Mouse (Mus musculus): ENCODE results near the gene Slc12a6.
"Not testable (repeated sequence)": the region's sequence is repeated elsewhere in the genome, so short reads cannot be mapped to it uniquely, and the experiment has no call there.

Gene Slc12a6

GRCm38 (mm10) chr2:112262779-112263295 is 2.8 kb upstream of the Slc12a6 start:
- DNase-seq (ENCODE audit: low spot score in 2 of 2): no peak

DNA sequence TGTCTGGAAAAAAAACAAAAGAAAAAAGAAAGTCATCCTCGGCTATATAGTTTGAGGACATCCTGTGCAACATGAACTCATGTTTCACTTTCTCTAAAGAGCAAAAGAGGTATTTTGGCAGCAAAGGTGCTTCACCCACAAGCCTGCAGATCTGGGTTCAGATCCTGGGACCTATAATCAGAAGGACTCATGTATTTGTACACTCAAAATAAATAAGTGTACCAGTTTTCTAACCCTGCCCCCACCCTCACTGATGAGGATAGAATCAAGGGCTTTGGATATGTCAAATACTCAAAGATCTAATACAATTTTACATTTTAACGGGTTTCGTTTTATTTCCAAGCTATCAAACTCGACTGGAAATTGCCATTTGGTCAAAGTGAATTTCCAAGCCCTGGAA is 1.3 kb upstream of the Slc12a6 start:
- DNase-seq (ENCODE audit: low spot score in 2 of 2): no peak

- DNase-seq (ENCODE audit: low spot score in 2 of 2): peak; percentile 75 to 87
Observed at GRCm38 (mm10) chr2:112266242-112266592, 592 bp downstream of the Slc12a6 start, which contains the start of gene Gm21985. TSS of gene Gm21985 (plus strand) at chr2:112266314.

DNA sequence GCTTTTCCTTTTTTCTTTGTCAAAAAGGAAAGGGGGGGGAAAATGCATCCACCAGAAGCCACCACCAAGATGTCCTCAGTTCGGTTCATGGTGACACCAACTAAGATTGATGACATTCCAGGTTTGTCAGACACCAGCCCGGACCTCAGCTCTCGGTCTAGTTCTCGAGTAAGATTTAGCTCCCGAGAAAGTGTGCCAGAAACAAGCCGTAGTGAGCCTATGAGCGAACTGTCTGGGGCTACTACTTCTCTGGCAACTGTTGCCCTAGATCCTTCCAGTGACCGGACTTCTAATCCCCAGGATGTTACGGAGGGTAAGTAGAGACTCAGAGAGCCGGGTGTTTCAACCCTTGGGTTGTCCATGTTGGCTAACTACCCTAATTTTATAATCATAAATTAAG is 1.2 kb downstream of the Slc12a6 start:
- no peak for DNase-seq (ENCODE audit: low spot score in 2 of 2)

DNA sequence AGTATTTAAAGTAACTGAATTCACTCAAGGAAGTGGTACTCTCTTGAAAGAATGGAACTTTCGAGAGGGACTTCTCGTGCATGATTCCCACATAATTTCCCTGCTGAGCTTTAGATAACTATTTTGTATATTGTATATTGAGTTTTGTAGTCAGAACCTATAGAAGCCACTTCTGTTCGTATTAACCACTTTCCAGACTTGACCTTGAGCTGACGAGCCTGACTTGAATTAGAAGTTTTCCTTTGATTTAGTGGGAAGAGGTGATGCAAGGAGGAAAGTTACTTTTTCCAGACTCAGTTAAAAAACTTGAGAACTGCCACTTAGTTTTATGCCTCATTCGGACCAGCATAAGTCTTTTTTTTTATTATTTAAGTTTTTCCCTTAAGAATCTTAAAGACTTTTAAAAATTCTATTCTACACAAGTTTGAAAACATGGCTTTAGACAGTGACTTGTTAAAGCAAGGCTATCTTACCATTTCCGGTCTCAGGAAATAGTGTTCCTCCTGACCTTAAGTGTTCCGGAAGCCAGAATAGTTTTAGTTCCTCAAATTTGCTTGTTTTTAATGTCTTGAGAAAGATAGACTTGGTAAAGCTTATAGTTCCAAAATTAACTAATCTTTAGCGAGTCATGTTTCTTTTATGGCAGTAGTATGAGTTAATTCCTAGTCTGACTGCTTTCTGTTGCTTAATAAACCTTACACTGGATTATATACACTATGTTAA is 2.1 kb downstream of the Slc12a6 start:
- no peak for DNase-seq (ENCODE audit: low spot score in 2 of 2)

GRCm38 (mm10) chr2:112270011-112270410 is 4.4 kb downstream of the Slc12a6 start:
- no peak for DNase-seq (ENCODE audit: low spot score in 2 of 2)

DNA sequence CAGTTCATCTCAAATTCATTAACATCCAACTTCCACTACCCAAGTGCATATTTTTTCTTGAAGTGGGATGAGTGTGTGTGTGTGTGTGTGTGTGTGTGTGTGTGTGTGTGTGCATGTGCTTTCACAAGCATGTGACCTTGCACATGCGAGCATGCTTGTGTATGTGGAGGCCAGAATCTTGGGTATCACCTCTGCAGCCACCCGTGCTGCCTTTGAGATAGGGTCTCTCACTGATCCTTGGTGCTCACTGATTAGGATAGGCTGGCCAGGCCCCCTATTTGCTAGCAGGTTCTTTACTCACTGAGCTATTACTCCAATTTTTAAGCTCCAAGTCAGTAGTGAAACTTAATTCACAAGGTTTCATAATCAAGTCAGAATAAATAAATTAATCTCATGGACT is 7.3 kb downstream of the Slc12a6 start:
- no peak for DNase-seq (ENCODE audit: low spot score in 2 of 2)

DNA sequence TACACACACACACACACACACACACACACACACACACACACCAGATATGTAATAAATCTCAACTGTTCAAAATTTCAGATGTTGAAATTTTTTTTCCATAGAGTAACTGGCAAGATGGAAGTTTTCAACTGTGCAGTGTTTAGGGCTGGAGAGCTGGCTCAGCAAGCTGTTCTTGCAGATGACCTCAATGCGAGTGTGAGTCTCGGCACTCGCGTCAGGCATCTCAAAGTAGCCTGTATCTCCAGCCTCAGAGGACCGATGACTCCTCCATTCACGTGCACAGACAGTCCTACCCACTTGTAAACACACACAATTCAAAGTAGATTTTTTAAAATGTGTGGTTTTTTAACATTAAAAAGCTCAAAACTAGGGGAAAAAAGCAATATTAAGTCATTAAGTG is 7.8 kb downstream of the Slc12a6 start:
- no peak for DNase-seq (ENCODE audit: low spot score in 2 of 2)

DNA sequence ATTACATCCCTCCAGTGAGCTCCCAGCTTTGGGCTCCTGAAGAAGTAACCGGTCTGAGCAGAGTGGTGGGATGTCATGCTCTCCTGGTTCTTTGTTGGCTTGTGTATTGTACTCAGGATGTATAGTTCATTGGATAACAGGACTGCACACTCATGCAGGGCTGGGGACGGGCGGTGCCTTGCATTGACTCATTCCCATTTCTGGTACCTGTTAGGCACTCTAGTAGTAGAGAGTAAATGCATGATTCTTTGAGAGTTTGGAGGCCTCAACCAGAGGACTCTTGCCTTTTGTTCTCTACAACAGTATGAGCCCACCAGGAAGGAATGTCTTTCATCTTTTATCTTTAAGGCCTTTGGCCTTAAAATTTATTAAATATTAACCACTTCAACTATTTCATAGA is 11.2 kb downstream of the Slc12a6 start:
- DNase-seq (ENCODE audit: low spot score in 2 of 2): no peak

GRCm38 (mm10) chr2:112282846-112283245 is 17.2 kb downstream of the Slc12a6 start:
- DNase-seq (ENCODE audit: low spot score in 2 of 2): no peak

- peak in 1 of 2 experiments; percentile 62 for DNase-seq (ENCODE audit: low spot score in 2 of 2)
Observed at GRCm38 (mm10) chr2:112284363-112285030, 18.9 kb downstream of the Slc12a6 start.

DNA sequence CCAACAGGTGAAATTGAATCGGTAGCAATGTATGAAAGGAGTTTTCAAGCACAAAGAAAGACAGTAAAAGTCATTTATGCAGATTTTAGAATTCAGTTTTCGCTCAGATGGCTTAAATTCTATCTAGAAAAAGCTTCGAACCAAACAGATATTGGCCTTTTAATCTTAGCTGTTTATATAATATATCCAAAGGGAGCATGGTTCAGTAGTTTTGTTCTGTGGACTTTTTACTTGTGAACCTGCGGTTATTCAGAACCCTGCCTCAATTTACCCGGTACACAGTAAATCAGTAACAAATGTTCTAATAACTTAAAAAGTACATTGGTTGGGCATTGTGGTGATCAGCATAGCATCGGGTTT is 19.4 kb downstream of the Slc12a6 start:
- DNase-seq (ENCODE audit: low spot score in 2 of 2): no peak

DNA sequence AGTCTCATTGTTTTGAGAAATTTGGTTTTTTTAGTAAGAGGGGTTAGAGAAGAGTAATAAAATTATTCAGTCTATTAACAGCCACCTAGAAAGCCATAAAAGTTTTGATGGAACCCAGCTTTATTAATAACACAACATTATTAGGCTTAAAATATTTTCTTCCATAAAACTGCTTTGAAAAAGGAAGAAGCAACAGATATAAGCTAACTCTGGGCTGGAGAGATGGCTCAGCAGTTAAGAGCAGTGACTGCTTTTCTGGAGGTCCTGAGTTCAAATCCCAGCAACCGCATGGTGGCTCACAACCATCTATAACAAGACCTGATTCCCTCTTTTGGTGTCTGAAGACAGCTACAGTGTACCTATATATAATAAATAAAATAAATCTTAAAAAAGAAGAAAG is 20.4 kb downstream of the Slc12a6 start:
- DNase-seq (ENCODE audit: low spot score in 2 of 2): not testable (repeated sequence)

GRCm38 (mm10) chr2:112287059-112287458 is 21.4 kb downstream of the Slc12a6 start:
- no peak for DNase-seq (ENCODE audit: low spot score in 2 of 2)

- DNase-seq (ENCODE audit: low spot score in 2 of 2): no peak
Observed at GRCm38 (mm10) chr2:112289507-112289906, 23.9 kb downstream of the Slc12a6 start.

DNA sequence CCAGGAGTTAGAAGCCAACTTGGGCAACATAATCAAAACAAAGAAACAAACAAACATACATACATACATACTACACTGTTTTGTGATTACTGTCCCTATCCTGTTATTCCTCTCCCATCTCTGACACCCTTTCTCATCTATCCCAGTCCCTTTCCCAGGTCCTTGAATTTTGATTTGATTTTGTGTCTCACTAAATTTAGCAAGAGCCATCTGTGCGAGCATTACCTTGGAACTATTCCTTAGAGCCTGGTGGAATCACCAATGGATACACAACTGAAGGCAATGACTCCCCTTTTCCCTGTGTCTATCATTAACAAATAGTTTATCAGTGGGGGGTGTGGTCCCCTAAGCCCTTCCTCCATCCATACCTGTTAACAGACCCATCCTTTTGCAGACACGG is 27.2 kb downstream of the Slc12a6 start:
- no peak for DNase-seq (ENCODE audit: low spot score in 2 of 2)

- DNase-seq (ENCODE audit: low spot score in 2 of 2): no peak
Observed at GRCm38 (mm10) chr2:112296211-112296610, 30.6 kb downstream of the Slc12a6 start.

GRCm38 (mm10) chr2:112298221-112298620 is 32.6 kb downstream of the Slc12a6 start:
- DNase-seq (ENCODE audit: low spot score in 2 of 2): no peak

DNA sequence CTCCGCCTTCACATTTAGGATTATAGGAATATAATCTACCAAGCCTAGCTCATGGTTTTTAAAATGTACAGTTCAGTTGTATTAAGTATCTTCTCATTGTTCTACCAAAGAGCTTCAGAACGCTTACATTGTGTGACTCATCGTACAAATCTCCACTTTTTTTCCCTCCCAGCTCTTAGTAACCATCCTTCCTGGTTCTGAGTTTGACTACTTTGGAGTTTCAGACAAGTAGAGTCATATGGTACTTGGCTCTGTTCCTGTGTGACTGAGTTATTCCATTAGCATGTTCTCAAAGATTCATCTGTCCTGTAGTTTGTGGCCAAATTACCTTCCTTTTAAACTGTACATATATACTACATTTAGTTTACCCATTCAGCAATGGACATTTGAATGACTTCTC is 43.0 kb downstream of the Slc12a6 start:
- no peak for DNase-seq (ENCODE audit: low spot score in 2 of 2)

DNA sequence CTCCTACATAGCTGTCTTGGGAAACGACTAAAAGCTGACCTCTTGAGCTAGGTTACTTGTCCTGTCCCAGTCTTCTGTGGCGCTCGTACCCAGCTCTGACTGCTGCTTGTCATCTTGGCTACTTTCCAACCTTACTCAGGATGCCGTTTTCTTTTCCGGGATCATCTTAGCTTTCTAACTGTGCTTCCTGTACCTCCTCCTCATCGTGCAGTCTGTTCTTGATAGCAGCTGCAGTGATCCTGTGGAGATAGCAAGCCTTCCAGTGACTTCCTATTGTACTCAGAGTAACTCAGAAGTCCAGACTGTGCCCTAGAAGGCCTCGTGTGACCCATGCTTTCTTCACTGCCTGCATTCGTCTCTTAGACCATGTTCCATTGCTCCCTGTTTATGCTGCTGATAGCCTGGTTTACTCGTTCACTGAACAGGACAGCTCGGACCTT is 43.6 kb downstream of the Slc12a6 start:
- DNase-seq (ENCODE audit: low spot score in 2 of 2): no peak

GRCm38 (mm10) chr2:112315638-112316037 is 50.0 kb downstream of the Slc12a6 start:
- DNase-seq (ENCODE audit: low spot score in 2 of 2): no peak

GRCm38 (mm10) chr2:112318227-112318626 is 52.6 kb downstream of the Slc12a6 start:
- DNase-seq (ENCODE audit: low spot score in 2 of 2): no peak

DNA sequence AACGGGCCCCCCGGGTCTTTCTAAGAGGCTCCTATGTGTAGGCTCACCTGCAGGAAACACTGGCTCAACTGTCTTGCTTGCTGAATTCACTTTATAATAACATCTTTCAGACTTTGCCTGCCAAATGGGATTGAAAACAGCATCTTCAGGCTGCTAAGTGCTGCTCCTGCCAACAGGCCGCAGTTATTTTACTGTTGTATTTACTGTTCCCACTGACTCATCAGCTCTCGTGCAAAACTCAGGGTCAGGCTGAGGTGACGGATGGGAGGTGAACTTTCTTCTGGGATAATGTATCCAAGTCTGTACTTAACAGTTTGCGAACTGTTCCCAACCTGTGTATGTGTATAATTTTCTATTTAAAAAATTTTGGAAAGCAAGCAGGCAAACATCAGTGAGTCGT is 53.3 kb downstream of the Slc12a6 start:
- no peak for DNase-seq (ENCODE audit: low spot score in 2 of 2)

All from spleen, postnatal 4 days (tissue).